Mouse (Mus musculus) ovary, adult 2 months (tissue): ENCODE results near the gene Snx14. TPM values are rescaled to one million over a fixed set of nuclear protein-coding genes. Genes with fewer than 3 reads are reported as not detected.

ENCODE experiments used
- polyA plus RNA-seq: library from polyadenylated mRNA; depleted of rRNA; stranded (reverse); fragments of >200 nt; gene quantifications from 2 replicates; pipeline ENCODE4 v1.2.3, GENCODE M21; 2012; rRNA removed

The Snx14 gene
- polyA plus RNA-seq, result 14.2 and 15.4 TPM in 2 replicates

GRCm38 (mm10) chr9:88438555-88439237, at the start of gene Snx14:
Gene Snx14, minus strand, starts transcription at chr9:88438958.

GRCm38 (mm10) chr9:88482230-88482828, 43.6 kb upstream of the Snx14 start, which contains the start of gene Syncrip:
Gene Syncrip, minus strand, starts transcription at chr9:88482574.

DNA sequence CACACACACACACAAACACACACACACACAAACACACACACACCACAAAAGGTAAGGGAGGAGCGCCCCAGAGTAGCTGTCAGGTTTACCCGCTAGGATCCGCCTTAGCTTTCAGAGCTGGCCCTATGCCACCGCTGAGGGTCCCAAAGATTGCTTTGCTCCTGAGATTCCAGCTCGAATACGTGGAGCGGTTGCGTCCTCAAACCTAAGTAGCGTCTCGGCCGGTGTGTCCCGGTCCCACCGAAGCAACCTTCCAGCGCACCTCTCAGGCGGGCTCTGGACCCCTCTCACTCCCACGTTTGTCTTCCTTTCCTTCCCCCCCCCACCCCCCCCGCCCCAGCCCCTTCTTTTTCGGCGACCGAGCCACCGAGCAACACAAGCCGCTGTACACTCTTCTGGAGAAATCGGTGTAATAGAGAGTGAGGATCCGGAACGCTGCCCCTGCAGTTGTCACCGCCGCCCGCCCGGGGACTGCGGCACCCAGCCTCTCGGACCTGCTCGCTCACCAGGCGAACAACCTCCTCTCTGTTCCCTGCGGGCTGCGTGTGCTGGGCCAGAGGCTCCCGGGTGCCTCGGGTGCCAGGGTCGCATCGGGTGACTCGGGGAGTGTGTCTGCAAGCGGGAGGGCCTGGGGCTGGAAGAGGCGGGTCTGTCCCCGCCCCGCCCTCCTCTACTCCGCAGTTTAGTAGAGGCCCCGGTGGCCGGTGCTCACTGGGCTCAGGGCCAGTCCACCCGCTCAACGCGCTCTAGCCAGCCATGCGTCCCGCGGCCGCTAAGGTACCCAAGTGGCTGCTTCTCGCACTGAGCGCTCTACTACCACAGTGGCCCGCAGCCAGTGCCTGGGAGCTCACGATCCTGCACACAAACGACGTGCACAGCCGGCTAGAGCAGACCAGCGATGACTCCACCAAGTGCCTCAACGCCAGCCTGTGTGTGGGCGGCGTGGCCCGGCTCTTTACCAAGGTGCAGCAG, 111.5 kb downstream of the Snx14 start, which contains the start of gene Nt5e:
TSS of gene Nt5e (plus strand) at position 268 of the 972 bp plus-strand sequence.

Other genes starting within 250 kb of the Snx14 start
- 2.5 and 3.6 TPM in 2 replicates for gene Nt5e, start 111.8 kb downstream of the Snx14 start, polyA plus RNA-seq
- gene Gm20537, start 17.7 kb upstream of the Snx14 start, polyA plus RNA-seq, result 0.17 and 0.37 TPM in 2 replicates
- 1.8 and 2.4 TPM in 2 replicates for gene Syncrip, start 43.6 kb upstream of the Snx14 start, polyA plus RNA-seq
- gene Zfp949, start 109.1 kb upstream of the Snx14 start, polyA plus RNA-seq, result 2.8 and 3.1 TPM in 2 replicates
- gene Trim43a, start 141.9 kb upstream of the Snx14 start, polyA plus RNA-seq, result not detected in 2 replicates